ENCODE assay signal across 9 mouse cellular contexts in the genomic region with DNA sequence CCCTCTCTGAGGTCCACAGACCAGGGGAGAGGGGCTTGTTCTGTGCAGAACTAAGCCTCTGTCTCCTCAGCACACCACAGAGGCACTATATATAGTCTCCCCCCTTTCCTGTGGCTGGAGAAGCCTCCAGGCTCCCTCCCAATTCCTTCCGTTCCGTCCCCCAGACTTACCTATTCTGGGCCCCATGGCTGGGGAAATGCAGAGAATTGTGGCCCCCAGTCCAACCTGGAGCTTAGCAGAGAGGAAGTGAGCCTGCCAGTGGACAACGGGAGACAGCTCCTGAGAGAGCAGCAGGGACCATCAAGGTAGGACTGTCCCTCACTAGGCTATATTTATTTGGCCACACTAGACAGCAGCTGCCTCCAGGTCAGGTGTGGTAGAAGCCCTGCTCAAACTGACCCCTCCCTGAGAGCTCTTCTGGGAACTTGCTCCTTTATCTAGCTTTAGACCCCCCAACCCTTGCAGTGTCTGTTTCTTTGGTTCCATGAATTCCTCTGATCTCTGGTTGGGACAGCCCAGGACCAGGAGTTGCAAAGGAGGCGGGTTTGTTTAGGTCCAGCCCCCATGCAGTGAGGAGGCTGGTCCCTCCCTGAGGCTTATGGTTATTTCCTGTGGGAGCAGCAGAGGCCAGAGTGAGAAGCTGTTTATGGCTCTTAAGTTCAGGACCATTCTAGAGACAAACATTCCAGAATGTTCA. TPM values are rescaled to one million over a fixed set of nuclear protein-coding genes. Genes with fewer than 3 reads are reported as not detected.
DNase-seq lines count a peak whose midpoint lies in the region; ATAC-seq and TF ChIP-seq lines count a peak whose summit lies in the region.
"Had no signal": no experiment of that assay in that cellular context is flagged by ENCODE, and none has a peak within 500 bp of the region (broad histone marks: within the 10 kb centered on the region; RNA-seq: fewer than 3 reads in every experiment).

No protein-coding gene starts in this region.

- no peak for ATAC-seq in neural tube, embryonic 12.5 days (ENCODE audit: low FRiP score, low read depth)
- ATAC-seq in heart, postnatal 0 days (ENCODE audit: insufficient read depth, low read depth) = peak; percentile 71

- H3K4me3 ChIP-seq in neural tube, embryonic 12.5 days = no peak overlapping the region
- peak overlapping the region; percentile 5; the same call in 1 of the 2 replicates for H3K4me3 ChIP-seq in heart, postnatal 0 days (ENCODE audit: low read depth, low read length)
- peak overlapping the region; percentile 39 for H3K4me3 ChIP-seq in small intestine, adult 2 months (ENCODE audit: low read depth, low read length)

- H3K9me3 ChIP-seq in neural tube, embryonic 12.5 days = no peaks in the 10 kb centered on the region
- H3K9me3 ChIP-seq in heart, postnatal 0 days (replicated peaks; ENCODE audit: control insufficient read depth, low read length) = no peaks in the 10 kb centered on the region

- no peak for TF ChIP-seq CTCF in heart, postnatal 0 days (IDR thresholded peaks at IDR 0.05; ENCODE audit: low read depth)
- no peak for TF ChIP-seq CTCF in small intestine, adult 2 months (IDR thresholded peaks at IDR 0.05; ENCODE audit: extremely low read depth, insufficient read length, insufficient replicate concordance, low read depth, low read length)

- no peak overlapping the region for H3K9ac ChIP-seq in neural tube, embryonic 12.5 days
- no peak overlapping the region for H3K9ac ChIP-seq in heart, postnatal 0 days (replicated peaks; ENCODE audit: low read depth, low read length)
- H3K9ac ChIP-seq: liver, embryonic 14.5 days had no signal

- H3K27me3 ChIP-seq in neural tube, embryonic 12.5 days (replicated peaks) = no peaks in the 10 kb centered on the region; the same call in 1 of the 2 replicates
- peaks cover 16% of the 10 kb centered on the region; the same call in 1 of the 2 replicates for H3K27me3 ChIP-seq in heart, postnatal 0 days (ENCODE audit: control insufficient read depth, insufficient read depth, low read length)
- no peaks in the 10 kb centered on the region for H3K27me3 ChIP-seq in small intestine, adult 2 months (ENCODE audit: control insufficient read depth, insufficient read depth, low read length)

- DNase-seq in neural tube, embryonic 10.5 days (ENCODE audit: extremely low spot score, low spot score) = no peak
- peak; percentile 49 for DNase-seq in heart, postnatal 0 days (ENCODE audit: low spot score)
- peak; percentile 72 for DNase-seq in kidney, postnatal 14 days
- DNase-seq in left cerebral cortex, postnatal 14 days (ENCODE audit: low spot score in 2 of 2) = no peak
- no peak for DNase-seq in spleen, postnatal 4 days (ENCODE audit: low spot score in 2 of 2)
- no peak for DNase-seq in testis, postnatal 14 days (ENCODE audit: low spot score)

- no peak for TF ChIP-seq POLR2A in small intestine, adult 2 months (IDR thresholded peaks at IDR 0.05; ENCODE audit: low read depth, low read length)

- peaks cover 11% of the 10 kb centered on the region; the same call in 1 of the 2 replicates for H3K4me1 ChIP-seq in neural tube, embryonic 12.5 days
- H3K4me1 ChIP-seq in heart, postnatal 0 days (ENCODE audit: control insufficient read depth, insufficient read depth) = 0 out of 2 replicates have a peak, but pooled peaks cover 7% of the 10 kb centered on the region
- peaks cover 10% of the 10 kb centered on the region; the same call in 1 of the 2 replicates for H3K4me1 ChIP-seq in small intestine, adult 2 months (ENCODE audit: control insufficient read depth, insufficient read depth, insufficient read length, low read length)

- H3K36me3 ChIP-seq in neural tube, embryonic 12.5 days = no peaks in the 10 kb centered on the region
- no peaks in the 10 kb centered on the region for H3K36me3 ChIP-seq in heart, postnatal 0 days (replicated peaks; ENCODE audit: control insufficient read depth, insufficient read depth, low read length)
- H3K36me3 ChIP-seq in small intestine, adult 2 months (ENCODE audit: control insufficient read depth, insufficient read depth, low read length) = no peaks in the 10 kb centered on the region

- TF ChIP-seq EP300 in heart, postnatal 0 days (IDR thresholded peaks at IDR 0.05; ENCODE audit: low read depth) = no peak

- H3K4me2 ChIP-seq in neural tube, embryonic 12.5 days (replicated peaks) = peak overlapping the region; percentile 16; the same call in 1 of the 2 replicates
- peak overlapping the region; percentile 37 for H3K4me2 ChIP-seq in heart, postnatal 0 days (ENCODE audit: low read depth, low read length)

- 63% methylated on average over 4 of the region's 4 CpGs for WGBS in neural tube, embryonic 12.5 days
- WGBS in heart, postnatal 0 days = 35% methylated on average over 4 of the region's 4 CpGs
- 68% methylated on average over 4 of the region's 4 CpGs for WGBS in small intestine, adult 2 months

- intact Hi-C loops in left cerebral cortex, postnatal 14 days (cut with DNase I) = no loop called here

- H3K27ac ChIP-seq in neural tube, embryonic 12.5 days = no peak overlapping the region
- peak overlapping the region; percentile 80 for H3K27ac ChIP-seq in heart, postnatal 0 days (ENCODE audit: low read depth)
- H3K27ac ChIP-seq in small intestine, adult 2 months (ENCODE audit: insufficient read depth, low read depth, low read length) = peak overlapping the region; percentile 62
- H3K27ac ChIP-seq: liver, embryonic 14.5 days had no signal

RNA-seq across cellular contexts. Expression of a gene that starts 4.7 kb away (rescaled TPM):
- polyA plus RNA-seq in neural tube, embryonic 12.5 days (2016; fragmentation: Nextera tagmentation; extraction: Ambion mirVana) = 3.7 and 4.7 TPM in 2 replicates
- 5.4 and 7.8 TPM in 2 replicates for total RNA-seq in heart, postnatal 0 days (2014; rRNA removed; ENCODE audit: low replicate concordance)
- 2.1 and 2.4 TPM in 2 replicates for polyA plus RNA-seq in heart, postnatal 0 days (2015; fragmentation: Nextera tagmentation; extraction: Ambion mirVana)
- 19.3 and 28.3 TPM in 2 replicates for polyA plus RNA-seq in small intestine, adult 2 months (2012; rRNA removed)
- total RNA-seq in left cerebral cortex, postnatal 14 days (2021) = 10 to 100 TPM; 15.9 to 16.6 TPM

RNA-seq across cellular contexts. Expression of a gene that starts 23.6 kb away (rescaled TPM):
- polyA plus RNA-seq in neural tube, embryonic 12.5 days (2016; fragmentation: Nextera tagmentation; extraction: Ambion mirVana) = not detected in 2 replicates
- total RNA-seq in heart, postnatal 0 days (2014; rRNA removed; ENCODE audit: low replicate concordance) = not detected in 2 replicates
- polyA plus RNA-seq in heart, postnatal 0 days (2015; fragmentation: Nextera tagmentation; extraction: Ambion mirVana) = not detected in 2 replicates
- polyA plus RNA-seq in small intestine, adult 2 months (2012; rRNA removed) = not detected in 2 replicates
- total RNA-seq in left cerebral cortex, postnatal 14 days (2021) = not detected
- polyA plus RNA-seq: liver, embryonic 14.5 days had no signal

RNA-seq across cellular contexts. Expression of a gene that starts 56.8 kb away (rescaled TPM):
- not detected in 2 replicates for polyA plus RNA-seq in neural tube, embryonic 12.5 days (2016; fragmentation: Nextera tagmentation; extraction: Ambion mirVana)
- total RNA-seq in heart, postnatal 0 days (2014; rRNA removed; ENCODE audit: low replicate concordance) = not detected in 2 replicates
- polyA plus RNA-seq in heart, postnatal 0 days (2015; fragmentation: Nextera tagmentation; extraction: Ambion mirVana) = not detected in 2 replicates
- polyA plus RNA-seq in small intestine, adult 2 months (2012; rRNA removed) = not detected in 2 replicates
- total RNA-seq in left cerebral cortex, postnatal 14 days (2021) = not detected
- polyA plus RNA-seq: liver, embryonic 14.5 days had no signal

Comparison
In these comparisons a context has a peak if more than half of its experiments do, and no peak if none do; other contexts are left out.
1. DNase-seq: peak in heart, postnatal 0 days (single experiment) and kidney, postnatal 14 days (single experiment); none in neural tube, embryonic 10.5 days (single experiment), left cerebral cortex, postnatal 14 days (0 of 2), spleen, postnatal 4 days (0 of 2) and testis, postnatal 14 days (single experiment).